Mouse (Mus musculus): ENCODE data around the gene Gm8237. TPM values are rescaled to one million over a fixed set of nuclear protein-coding genes. Genes with fewer than 3 reads are reported as not detected.
A peak's percentile ranks its signal among the peaks of the same experiment; 100 is the strongest.
"Not testable (repeated sequence)": the region's sequence is repeated elsewhere in the genome, so short reads cannot be mapped to it uniquely, and the experiment has no call there.

Gene Gm8237
- total RNA-seq (2021): 1 to 10 TPM in 1 of 2 experiments, under 1 TPM in 1; 0.83 to 1.5 TPM

GRCm38 (mm10) chr14:5880241-5880640, at the start of gene Gm8237:
Gm8237 (minus strand) TSS chr14:5880382.
- intact Hi-C loops (cut with DNase I): not testable (repeated sequence)
- peak in 1 of 2 experiments; percentile 18 for DNase-seq (ENCODE audit: extremely low spot score in 1 of 2, low spot score in 2 of 2)

- intact Hi-C loops (cut with DNase I): not testable (repeated sequence)
Measured at GRCm38 (mm10) chr14:5923276-5923675, 43.1 kb upstream of the Gm8237 start.

GRCm38 (mm10) chr14:5918330-5918942, 38.3 kb upstream of the Gm8237 start:
- peak; percentile 1 to 11 for DNase-seq (ENCODE audit: extremely low spot score in 1 of 2, low spot score in 2 of 2)
- intact Hi-C loops (cut with DNase I): not testable (repeated sequence)

More at GRCm38 (mm10) chr14:5923276-5923675, 43.1 kb upstream of the Gm8237 start:
- DNase-seq (ENCODE audit: extremely low spot score in 1 of 2, low spot score in 2 of 2): peak in 1 of 2 experiments; percentile 21

- peak in 1 of 2 experiments; percentile 1 for DNase-seq (ENCODE audit: extremely low spot score in 1 of 2, low spot score in 2 of 2)
- intact Hi-C loops (cut with DNase I): not testable (repeated sequence)
Measured at GRCm38 (mm10) chr14:5913701-5914100, 33.5 kb upstream of the Gm8237 start.

GRCm38 (mm10) chr14:5879791-5880190, 391 bp downstream of the Gm8237 start:
- intact Hi-C loops (cut with DNase I): not testable (repeated sequence)
- DNase-seq (ENCODE audit: extremely low spot score in 1 of 2, low spot score in 2 of 2): peak in 1 of 2 experiments; percentile 12

GRCm38 (mm10) chr14:5879136-5879535, 1.0 kb downstream of the Gm8237 start:
- intact Hi-C loops (cut with DNase I): not testable (repeated sequence)

GRCm38 (mm10) chr14:5855911-5856310, 24.3 kb downstream of the Gm8237 start:
- DNase-seq (ENCODE audit: extremely low spot score in 1 of 2, low spot score in 2 of 2); intact Hi-C loops (cut with DNase I): not testable (repeated sequence)

More at GRCm38 (mm10) chr14:5879136-5879535, 1.0 kb downstream of the Gm8237 start:
- DNase-seq (ENCODE audit: extremely low spot score in 1 of 2, low spot score in 2 of 2): peak; percentile 23 to 38

GRCm38 (mm10) chr14:5830229-5830628, 50.0 kb downstream of the Gm8237 start, which contains the start of gene Gm3424:
Gm3424 (minus strand) TSS chr14:5830329.
- intact Hi-C loops (cut with DNase I); DNase-seq (ENCODE audit: extremely low spot score in 1 of 2, low spot score in 2 of 2): not testable (repeated sequence)

GRCm38 (mm10) chr14:5812699-5813356, 67.4 kb downstream of the Gm8237 start:
- DNase-seq (ENCODE audit: extremely low spot score in 1 of 2, low spot score in 2 of 2); intact Hi-C loops (cut with DNase I): not testable (repeated sequence)

Other genes with a start within 250 kb of the Gm8237 start
- gene Gm8265, start 247.4 kb downstream of the Gm8237 start, total RNA-seq (2021): 1 to 10 TPM in 1 of 2 experiments, not detected in 1; 1.2 TPM
- gene Gm9603, start 192.9 kb downstream of the Gm8237 start, total RNA-seq (2021): not detected
- gene Gm3373, start 138.8 kb downstream of the Gm8237 start, total RNA-seq (2021): 1 to 10 TPM in 1 of 2 experiments, under 1 TPM in 1; 0.39 to 1.5 TPM
- 1 to 10 TPM; 4.9 to 7.4 TPM for gene Gm3383, start 72.4 kb downstream of the Gm8237 start, total RNA-seq (2021)
- gene Gm3424, start 50.1 kb downstream of the Gm8237 start, total RNA-seq (2021): not detected
- under 1 TPM; 0.97 TPM for gene Gm3248, start 81.4 kb upstream of the Gm8237 start, total RNA-seq (2021)
- not detected for gene Gm3453, start 98.8 kb upstream of the Gm8237 start, total RNA-seq (2021)
- gene Gm6337, start 177.9 kb upstream of the Gm8237 start, total RNA-seq (2021): not detected
- gene Gm8206, start 213.6 kb upstream of the Gm8237 start, total RNA-seq (2021): 1 to 10 TPM in 1 of 2 experiments, under 1 TPM in 1; 0.41 to 1.1 TPM
- gene Gm3468, start 228.3 kb upstream of the Gm8237 start, total RNA-seq (2021): 1 to 10 TPM; 2.7 TPM
- gene Gm3476, start 245.4 kb upstream of the Gm8237 start, total RNA-seq (2021): under 1 TPM in 1 of 2 experiments, not detected in 1; 0.19 TPM